9 mouse cellular contexts compared by ENCODE assay signal in genomic region chr10:81405588-81406201, GRCm38 (mm10). TPM values are rescaled to one million over a fixed set of nuclear protein-coding genes. Genes with fewer than 3 reads are reported as not detected.
A peak's percentile ranks its signal among the peaks of the same experiment; 100 is the strongest.
DNase-seq lines count a peak whose midpoint lies in the region; ATAC-seq and TF ChIP-seq lines count a peak whose summit lies in the region.
"Had no signal": no experiment of that assay in that cellular context is flagged by ENCODE, and none has a peak within 500 bp of the region (broad histone marks: within the 10 kb centered on the region; RNA-seq: fewer than 3 reads in every experiment).

No protein-coding gene starts in this region.

- H3K4me2 ChIP-seq in heart, postnatal 0 days (ENCODE audit: low read depth, low read length), result no peak overlapping the region

- no peak overlapping the region for H3K4me3 ChIP-seq in heart, postnatal 0 days (ENCODE audit: low read depth, low read length)
- H3K4me3 ChIP-seq: erythroblast, embryonic 14.5 days had no signal

- no peak for TF ChIP-seq EP300 in heart, postnatal 0 days (IDR thresholded peaks at IDR 0.05; ENCODE audit: low read depth)

- H3K27me3 ChIP-seq in heart, postnatal 0 days (ENCODE audit: control insufficient read depth, insufficient read depth, low read length), result no peaks in the 10 kb centered on the region

- ATAC-seq in heart, postnatal 0 days (ENCODE audit: insufficient read depth, low read depth), result no peak
- ATAC-seq in megakaryocyte, adult 5-6 weeks (ENCODE audit: poor library complexity, severe bottlenecking), result peak; percentile 34
- ATAC-seq in frontal cortex, adult (ENCODE audit: low TSS enrichment), result no peak
- no peak for ATAC-seq in monocyte, adult 5-6 weeks (replicated peaks; ENCODE audit: insufficient number of reproducible peaks, low FRiP score, low TSS enrichment, poor library complexity, severe bottlenecking)

- no peak overlapping the region for H3K9ac ChIP-seq in heart, postnatal 0 days (replicated peaks; ENCODE audit: low read depth, low read length)

- WGBS in heart, postnatal 0 days, result 47% methylated on average over 13 of the region's 13 CpGs

- H3K4me1 ChIP-seq in heart, postnatal 0 days (ENCODE audit: control insufficient read depth, insufficient read depth), result peaks cover 39% of the 10 kb centered on the region

- H3K9me3 ChIP-seq in heart, postnatal 0 days (replicated peaks; ENCODE audit: control insufficient read depth, low read length), result no peaks in the 10 kb centered on the region

- TF ChIP-seq CTCF in brain, embryonic 14.5 days (IDR thresholded peaks at IDR 0.05; ENCODE audit: borderline replicate concordance, extremely low read depth, insufficient read depth, insufficient read length), result peak; percentile 66
- peak; percentile 64 for TF ChIP-seq CTCF in heart, postnatal 0 days (IDR thresholded peaks at IDR 0.05; ENCODE audit: low read depth)

- no peak for TF ChIP-seq POLR2A in brain, embryonic 14.5 days (IDR thresholded peaks at IDR 0.05; ENCODE audit: borderline replicate concordance, extremely low read depth, insufficient read depth, insufficient read length, poor library complexity, severe bottlenecking)

- H3K27ac ChIP-seq in heart, postnatal 0 days (ENCODE audit: low read depth), result no peak overlapping the region

- DNase-seq in layer of hippocampus, adult 11-12 months (ENCODE audit: low spot score), result peak; percentile 73
- no peak for DNase-seq in layer of hippocampus, adult 9-11 months
- peak; percentile 55 to 77 for DNase-seq in CD8-positive naive resting alpha-beta T cell, adult 2 months (ENCODE audit: low read depth in 2 of 2, low spot score in 2 of 2)
- no peak for DNase-seq in brain, embryonic 14.5 days (ENCODE audit: low read depth)
- DNase-seq in heart, postnatal 0 days (ENCODE audit: low spot score), result no peak

- H3K36me3 ChIP-seq in heart, postnatal 0 days (replicated peaks; ENCODE audit: control insufficient read depth, insufficient read depth, low read length), result peaks cover 57% of the 10 kb centered on the region

RNA-seq across cellular contexts. Expression of gene Smim24, which starts 12.8 kb away (rescaled TPM):
- 3.0 and 4.2 TPM in 2 replicates for polyA plus RNA-seq in brain, embryonic 14.5 days (2012; rRNA removed)
- 6.6 and 7.8 TPM in 2 replicates for total RNA-seq in heart, postnatal 0 days (2014; rRNA removed; ENCODE audit: low replicate concordance)
- polyA plus RNA-seq in heart, postnatal 0 days (2015; fragmentation: Nextera tagmentation; extraction: Ambion mirVana), result 3.3 and 3.8 TPM in 2 replicates
- total RNA-seq in megakaryocyte, adult 5-6 weeks (2015), result 30.6 and 34.0 TPM in 2 replicates
- total RNA-seq in megakaryocyte, adult 5-6 weeks (2017), result 6.5 and 11.5 TPM in 2 replicates
- total RNA-seq in monocyte, adult 5-6 weeks (2017), result 3.9 to 7.9 TPM (median 6.3 TPM) in 3 replicates
- polyA plus RNA-seq: erythroblast, embryonic 14.5 days had no signal

RNA-seq across cellular contexts. Expression of gene Gm48552, which starts 16.9 kb away (rescaled TPM):
- polyA plus RNA-seq in brain, embryonic 14.5 days (2012; rRNA removed), result 8.7 and 9.4 TPM in 2 replicates
- not detected in 2 replicates for total RNA-seq in heart, postnatal 0 days (2014; rRNA removed; ENCODE audit: low replicate concordance)
- 0.45 and 0.70 TPM in 2 replicates for polyA plus RNA-seq in heart, postnatal 0 days (2015; fragmentation: Nextera tagmentation; extraction: Ambion mirVana)
- not detected in 2 replicates for total RNA-seq in megakaryocyte, adult 5-6 weeks (2015)
- 0.26 and 1.4 TPM in 2 replicates for total RNA-seq in megakaryocyte, adult 5-6 weeks (2017)
- not detected in 3 replicates for total RNA-seq in monocyte, adult 5-6 weeks (2017)

RNA-seq across cellular contexts. Expression of gene Gm48551, which starts 21.4 kb away (rescaled TPM):
- polyA plus RNA-seq in brain, embryonic 14.5 days (2012; rRNA removed), result 6.8 and 9.6 TPM in 2 replicates
- total RNA-seq in heart, postnatal 0 days (2014; rRNA removed; ENCODE audit: low replicate concordance), result 0.11 TPM in 1 of 2 replicates, not detected in the other
- polyA plus RNA-seq in heart, postnatal 0 days (2015; fragmentation: Nextera tagmentation; extraction: Ambion mirVana), result 0.43 and 1.1 TPM in 2 replicates
- 0.83 and 2.9 TPM in 2 replicates for total RNA-seq in megakaryocyte, adult 5-6 weeks (2015)
- 0.33 TPM in 1 of 2 replicates, not detected in the other for total RNA-seq in megakaryocyte, adult 5-6 weeks (2017)
- total RNA-seq in monocyte, adult 5-6 weeks (2017), result 2.3 to 3.7 TPM in 2 of 3 replicates, not detected in the other

RNA-seq across cellular contexts. Expression of gene Dohh, which starts 21.5 kb away (rescaled TPM):
- polyA plus RNA-seq in brain, embryonic 14.5 days (2012; rRNA removed), result 64.0 and 67.4 TPM in 2 replicates
- total RNA-seq in heart, postnatal 0 days (2014; rRNA removed; ENCODE audit: low replicate concordance), result 123 and 139 TPM in 2 replicates
- polyA plus RNA-seq in heart, postnatal 0 days (2015; fragmentation: Nextera tagmentation; extraction: Ambion mirVana), result 75.2 and 77.6 TPM in 2 replicates
- total RNA-seq in megakaryocyte, adult 5-6 weeks (2015), result 5.4 and 5.7 TPM in 2 replicates
- 21.9 and 42.4 TPM in 2 replicates for total RNA-seq in megakaryocyte, adult 5-6 weeks (2017)
- 18.6 to 22.3 TPM (median 20.9 TPM) in 3 replicates for total RNA-seq in monocyte, adult 5-6 weeks (2017)

RNA-seq across cellular contexts. Expression of gene Fzr1, which starts 27.4 kb away (rescaled TPM):
- polyA plus RNA-seq in brain, embryonic 14.5 days (2012; rRNA removed), result 154 and 184 TPM in 2 replicates
- 47.6 and 53.9 TPM in 2 replicates for total RNA-seq in heart, postnatal 0 days (2014; rRNA removed; ENCODE audit: low replicate concordance)
- 45.8 and 48.4 TPM in 2 replicates for polyA plus RNA-seq in heart, postnatal 0 days (2015; fragmentation: Nextera tagmentation; extraction: Ambion mirVana)
- total RNA-seq in megakaryocyte, adult 5-6 weeks (2015), result 22.7 and 23.8 TPM in 2 replicates
- total RNA-seq in megakaryocyte, adult 5-6 weeks (2017), result 20.9 and 24.0 TPM in 2 replicates
- 8.2 to 12.9 TPM (median 11.7 TPM) in 3 replicates for total RNA-seq in monocyte, adult 5-6 weeks (2017)

Comparison
In these comparisons a context has a peak if more than half of its experiments do, and no peak if none do; other contexts are left out.
1. DNase-seq: peak in layer of hippocampus, adult 11-12 months (single experiment) and CD8-positive naive resting alpha-beta T cell, adult 2 months (2 of 2); none in layer of hippocampus, adult 9-11 months (single experiment), brain, embryonic 14.5 days (single experiment) and heart, postnatal 0 days (single experiment).